Mouse (Mus musculus) kidney, postnatal 0 days (tissue): Measurements from ENCODE around the gene Il13ra2. TPM values are rescaled to one million over a fixed set of nuclear protein-coding genes. Genes with fewer than 3 reads are reported as not detected.
"Not testable (repeated sequence)": the region's sequence is repeated elsewhere in the genome, so short reads cannot be mapped to it uniquely, and the experiment has no call there.

Experiments used
- ATAC-seq: fragments of 200-750 bp; cut with Nextera tagmentation; replicated peaks from 2 replicates; pipeline ENCODE4 v1.8.0; 2017; ENCODE audit warnings: low read depth, moderate number of reproducible peaks, moderate TSS enrichment, moderate library complexity; ENCODE audit not compliant: low FRiP score
- DNase-seq: peaks from one replicate; pipeline ENCODE4 v3.0.0-alpha.2; 2016; ENCODE audit warnings: low spot score
- H3K27ac ChIP-seq: fragments of 300-500 bp; sonication (generic); 2 replicates; pipeline ENCODE4 v1.5.1; 2014; ENCODE audit warnings: mild to moderate bottlenecking
- H3K27me3 ChIP-seq: fragments of 300-500 bp; sonication (generic); 2 replicates; pipeline ENCODE4 v1.6.1; 2014; ENCODE audit warnings: low read length, mixed read lengths; ENCODE audit not compliant: insufficient read depth
- H3K36me3 ChIP-seq: fragments of 300-500 bp; sonication (generic); 2 replicates; pipeline ENCODE4 v1.6.1; 2014; ENCODE audit warnings: low read length, mixed read lengths; ENCODE audit not compliant: insufficient read depth
- H3K4me1 ChIP-seq: fragments of 300-500 bp; sonication (generic); replicated peaks from 2 replicates; pipeline ENCODE4 v1.6.1; 2014; ENCODE audit warnings: antibody characterized with exemption, low read length, mixed read lengths; ENCODE audit not compliant: insufficient read depth
- H3K4me2 ChIP-seq: fragments of 300-500 bp; sonication (generic); 2 replicates; pipeline ENCODE4 v1.6.1; 2014; ENCODE audit warnings: mild to moderate bottlenecking, low read length, moderate library complexity, mixed read lengths
- H3K4me3 ChIP-seq: fragments of 300-500 bp; sonication (generic); replicated peaks from 2 replicates; pipeline ENCODE4 v1.5.1; 2014; ENCODE audit warnings: low read depth, low read length
- H3K9ac ChIP-seq: fragments of 300-500 bp; sonication (generic); 2 replicates; pipeline ENCODE4 v1.6.1; 2014; ENCODE audit warnings: low read depth, low read length
- H3K9me3 ChIP-seq: fragments of 300-500 bp; sonication (generic); replicated peaks from 2 replicates; pipeline ENCODE4 v1.6.1; 2016; ENCODE audit warnings: low read length, inconsistent platforms, mixed read lengths
- CTCF ChIP-seq: IDR thresholded peaks from 2 replicates; pipeline ENCODE4 v1.5.1; 2016; ENCODE audit warnings: antibody characterized with exemption, low read depth, mild to moderate bottlenecking, moderate library complexity
- WGBS: fragments of 180-500 bp; shearing (Covaris S2); extraction: QIAGEN DNeasy Blood & Tissue Kit; methylation state at CpG from one replicate; pipeline ENCODE4 v1.1.7; 2014; 5-methylcytosine and 5-hydroxymethylcytosine counted together
- polyA plus RNA-seq: library from polyadenylated mRNA; unstranded; fragments of >200 nt; fragmentation: Nextera tagmentation; extraction: Ambion mirVana; gene quantifications from 2 replicates; pipeline ENCODE4 v1.2.1, GENCODE M21; 2015

Il13ra2 gene
- 0.09 and 0.43 TPM in 2 replicates for polyA plus RNA-seq

DNA sequence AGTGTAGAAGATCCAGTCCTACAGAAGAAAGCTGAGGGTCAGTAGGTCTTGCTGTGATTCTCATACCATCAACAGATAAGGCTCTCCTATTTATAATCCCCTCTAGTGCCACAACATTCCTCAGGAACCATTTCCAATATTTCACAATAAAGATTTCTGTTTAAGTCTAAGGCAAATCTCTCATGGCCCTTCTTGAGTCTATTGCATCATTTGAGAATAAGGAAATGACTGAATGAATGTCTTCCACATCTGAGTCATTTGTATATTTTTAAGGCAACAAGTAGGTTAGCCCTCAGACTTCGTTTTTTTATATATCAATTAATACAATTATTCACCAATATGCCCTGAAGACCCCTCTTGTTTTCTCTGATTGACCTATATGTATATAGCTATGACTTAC lies at the start of gene Il13ra2:
Il13ra2 (minus strand) TSS at position 64 of the 400 bp plus-strand sequence.
- no peak for DNase-seq
- WGBS: 61% methylated on average over 1 of the region's 1 CpGs
- H3K4me2 ChIP-seq: no peak within 1 kb of the TSS
- no peaks in the 10 kb centered on the region for H3K36me3 ChIP-seq
- TF ChIP-seq CTCF: no peak
- no peak within 1 kb of the TSS for H3K9ac ChIP-seq
- no peaks in the 10 kb centered on the region for H3K4me1 ChIP-seq
- no peak within 1 kb of the TSS for H3K27ac ChIP-seq
- ATAC-seq: no peak
- H3K4me3 ChIP-seq: no peak within 1 kb of the TSS
- H3K9me3 ChIP-seq: no peaks in the 10 kb centered on the region
- no peaks in the 10 kb centered on the region for H3K27me3 ChIP-seq

DNA sequence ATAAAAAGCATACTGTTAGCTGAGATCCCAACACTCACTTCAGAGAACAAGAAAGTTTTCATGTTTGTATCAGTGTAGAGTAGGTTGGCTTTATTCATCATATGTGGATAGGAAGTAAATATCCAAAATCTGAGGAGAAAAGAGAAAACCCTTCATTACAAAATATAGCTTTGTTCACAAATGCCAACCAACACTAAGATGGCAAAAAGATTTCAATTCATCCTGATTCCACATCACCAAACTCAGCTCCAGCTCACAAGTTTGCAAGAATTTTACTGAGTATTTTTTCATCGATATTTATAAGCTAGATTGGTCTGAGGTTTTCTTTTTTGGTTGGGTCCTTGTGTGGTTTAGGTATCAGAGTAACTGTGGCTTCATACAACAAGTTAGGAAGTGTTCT lies 24.6 kb upstream of the Il13ra2 start, which contains the start of gene Vmn1r239-ps:
Vmn1r239-ps (minus strand) TSS at position 101 of the 400 bp plus-strand sequence.
- WGBS: 91% methylated on average over 1 of the region's 1 CpGs

DNA sequence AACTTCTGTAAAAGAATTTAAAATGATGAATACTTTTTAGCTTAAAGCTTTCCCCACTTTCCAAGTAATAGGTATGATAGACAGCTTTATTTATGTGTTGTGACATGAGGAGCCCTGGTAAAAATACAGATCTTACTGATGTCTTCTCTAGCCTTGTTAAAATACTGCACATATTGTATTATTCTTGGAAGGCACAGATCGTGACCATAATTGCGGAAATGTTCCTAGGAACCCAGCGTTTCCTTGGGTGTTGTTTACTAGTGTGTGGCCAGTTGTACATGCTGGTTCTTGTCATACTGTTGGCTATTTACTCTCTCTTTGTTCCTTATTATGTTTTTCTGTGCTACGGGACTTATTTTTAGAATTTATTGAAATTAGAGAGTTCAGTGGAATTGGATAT lies 14.4 kb upstream of the Il13ra2 start:
- no peak for TF ChIP-seq CTCF
- Histone ChIP-seq H3K27ac (no peak overlapping the region), H3K27me3 (no peaks in the 10 kb centered on the region), H3K4me1 (no peaks in the 10 kb centered on the region), H3K9me3 (no peaks in the 10 kb centered on the region), H3K4me2 (no peak overlapping the region), H3K36me3 (no peaks in the 10 kb centered on the region), H3K9ac (no peak overlapping the region), H3K4me3 (no peak overlapping the region)
- DNase-seq: peak; percentile 83
- WGBS: 72% methylated on average over 4 of the region's 4 CpGs
- ATAC-seq: no peak; the same call in 1 of the 2 replicates

More for the DNA sequence above, 24.6 kb upstream of the Il13ra2 start, which contains the start of gene Vmn1r239-ps:
- not testable (repeated sequence) for H3K27me3 ChIP-seq, H3K4me3 ChIP-seq, H3K9ac ChIP-seq, H3K36me3 ChIP-seq, H3K9me3 ChIP-seq, DNase-seq, ATAC-seq, H3K27ac ChIP-seq, H3K4me2 ChIP-seq, H3K4me1 ChIP-seq

DNA sequence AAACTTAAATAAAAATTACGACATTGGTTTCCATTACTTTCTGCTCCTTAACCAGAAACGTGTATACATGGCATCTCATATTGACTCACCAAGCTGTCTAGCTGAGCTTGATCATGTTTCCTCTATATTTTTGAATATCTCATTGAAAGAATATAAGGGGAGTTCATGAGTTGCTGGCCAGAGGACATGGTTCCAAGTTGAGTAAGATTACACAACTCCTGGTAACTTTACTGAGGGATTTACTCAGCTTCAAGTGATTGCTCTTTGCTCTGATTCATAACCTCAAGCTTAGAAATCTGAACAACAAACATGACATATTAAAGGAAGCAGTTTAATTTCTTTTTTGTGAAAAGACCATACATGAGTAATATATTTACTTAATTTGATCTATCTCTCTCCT lies 6.4 kb upstream of the Il13ra2 start:
- no peak overlapping the region for H3K27ac ChIP-seq
- DNase-seq (no peak), ATAC-seq (no peak)
- 76% methylated on average over 2 of the region's 2 CpGs for WGBS
- no peak overlapping the region for H3K4me2 ChIP-seq
- H3K27me3 ChIP-seq: no peaks in the 10 kb centered on the region
- H3K9me3 ChIP-seq: no peaks in the 10 kb centered on the region
- H3K36me3 ChIP-seq: no peaks in the 10 kb centered on the region
- H3K9ac ChIP-seq: no peak overlapping the region
- H3K4me3 ChIP-seq: no peak overlapping the region
- no peaks in the 10 kb centered on the region for H3K4me1 ChIP-seq
- no peak for TF ChIP-seq CTCF

DNA sequence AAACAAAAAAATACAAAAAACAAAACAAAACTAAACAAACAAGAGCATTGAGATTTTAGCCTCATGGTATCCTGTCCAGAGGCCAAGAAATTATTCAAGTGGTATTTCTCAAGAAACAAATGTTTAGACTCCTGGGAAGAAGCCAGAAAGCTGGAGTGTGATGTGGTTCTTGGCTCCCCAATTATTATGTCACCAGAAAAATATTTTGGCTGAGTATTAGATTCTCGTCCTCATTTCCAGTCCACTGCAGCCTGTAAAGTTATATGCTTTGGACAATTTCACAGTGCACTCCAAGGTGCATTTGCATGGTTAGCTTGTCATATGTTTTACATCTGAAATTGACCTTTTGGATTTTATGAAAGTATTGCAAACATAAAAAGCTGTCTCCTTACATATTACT lies 761 bp upstream of the Il13ra2 start:
- no peak for TF ChIP-seq CTCF
- WGBS: 55% methylated on average over 1 of the region's 1 CpGs
- no peak overlapping the region for H3K9ac ChIP-seq
- no peak for ATAC-seq
- no peak overlapping the region for H3K4me3 ChIP-seq
- no peaks in the 10 kb centered on the region for H3K9me3 ChIP-seq
- H3K4me1 ChIP-seq: no peaks in the 10 kb centered on the region
- peak; percentile 58 for DNase-seq
- H3K27me3 ChIP-seq: no peaks in the 10 kb centered on the region
- H3K27ac ChIP-seq: no peak overlapping the region
- no peaks in the 10 kb centered on the region for H3K36me3 ChIP-seq
- H3K4me2 ChIP-seq: no peak overlapping the region

DNA sequence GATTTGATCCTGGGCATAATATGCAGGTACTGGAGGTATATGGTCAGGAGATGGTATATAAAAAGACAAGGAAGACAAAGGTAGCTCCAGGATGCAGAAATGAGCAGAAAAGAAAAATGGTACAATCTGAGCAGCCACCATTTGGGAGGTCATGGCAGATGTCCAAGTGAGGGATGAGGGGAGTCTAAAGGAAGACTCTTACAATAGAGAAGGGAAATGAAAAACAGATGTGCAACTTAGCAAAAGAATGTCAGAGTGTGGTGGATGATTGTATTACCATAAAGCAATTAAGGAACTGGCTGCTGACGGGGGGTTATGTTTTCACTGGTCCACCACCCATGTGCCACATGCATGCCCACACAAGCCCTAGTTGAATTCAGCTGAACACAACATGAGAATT lies 35.5 kb downstream of the Il13ra2 start:
- no peaks in the 10 kb centered on the region for H3K9me3 ChIP-seq

DNA sequence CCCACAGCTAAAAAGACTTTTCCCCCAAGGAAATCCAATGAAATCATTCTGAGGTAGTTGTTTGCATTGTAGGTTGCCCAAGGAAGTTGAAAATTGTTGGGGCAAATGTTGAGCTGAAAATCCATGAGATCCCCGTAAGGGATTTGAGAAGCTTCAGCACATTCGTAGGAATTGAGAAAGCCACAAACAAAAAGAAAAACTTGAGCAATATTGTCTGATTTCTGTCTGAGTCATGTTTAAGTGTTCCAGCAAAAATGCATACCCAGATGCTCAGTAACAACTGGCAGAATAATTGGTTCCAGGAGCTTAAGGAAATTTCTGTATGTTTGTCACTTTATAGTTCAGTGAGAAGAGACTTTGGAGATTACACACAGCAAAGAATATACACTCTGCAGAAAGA lies 79.8 kb downstream of the Il13ra2 start:
- no peak overlapping the region for H3K27ac ChIP-seq
- WGBS: 83% methylated on average over 2 of the region's 2 CpGs
- H3K4me2 ChIP-seq: no peak overlapping the region
- DNase-seq (no peak), ATAC-seq (no peak)
- H3K4me3 ChIP-seq: no peak overlapping the region
- H3K9me3 ChIP-seq: no peaks in the 10 kb centered on the region
- H3K4me1 ChIP-seq: no peaks in the 10 kb centered on the region
- H3K36me3 ChIP-seq: no peaks in the 10 kb centered on the region
- no peaks in the 10 kb centered on the region for H3K27me3 ChIP-seq
- TF ChIP-seq CTCF: no peak
- H3K9ac ChIP-seq: no peak overlapping the region

More for the DNA sequence above, 35.5 kb downstream of the Il13ra2 start:
- Histone ChIP-seq H3K27me3 (no peaks in the 10 kb centered on the region), H3K9ac (no peak overlapping the region), H3K36me3 (no peaks in the 10 kb centered on the region), H3K4me3 (no peak overlapping the region), H3K4me1 (no peaks in the 10 kb centered on the region), H3K27ac (no peak overlapping the region), H3K4me2 (no peak overlapping the region)
- no peak for DNase-seq
- no peak for TF ChIP-seq CTCF
- WGBS: 52% methylated on average over 1 of the region's 1 CpGs
- ATAC-seq: no peak

Other genes with a start within 250 kb of the Il13ra2 start
- not detected in 2 replicates for gene Vmn1r239-ps, start 24.5 kb upstream of the Il13ra2 start, polyA plus RNA-seq
- gene Lrch2, start 124.9 kb upstream of the Il13ra2 start, polyA plus RNA-seq: 5.2 and 5.8 TPM in 2 replicates